ENCODE assay signal across 8 mouse cellular contexts in the genomic region with DNA sequence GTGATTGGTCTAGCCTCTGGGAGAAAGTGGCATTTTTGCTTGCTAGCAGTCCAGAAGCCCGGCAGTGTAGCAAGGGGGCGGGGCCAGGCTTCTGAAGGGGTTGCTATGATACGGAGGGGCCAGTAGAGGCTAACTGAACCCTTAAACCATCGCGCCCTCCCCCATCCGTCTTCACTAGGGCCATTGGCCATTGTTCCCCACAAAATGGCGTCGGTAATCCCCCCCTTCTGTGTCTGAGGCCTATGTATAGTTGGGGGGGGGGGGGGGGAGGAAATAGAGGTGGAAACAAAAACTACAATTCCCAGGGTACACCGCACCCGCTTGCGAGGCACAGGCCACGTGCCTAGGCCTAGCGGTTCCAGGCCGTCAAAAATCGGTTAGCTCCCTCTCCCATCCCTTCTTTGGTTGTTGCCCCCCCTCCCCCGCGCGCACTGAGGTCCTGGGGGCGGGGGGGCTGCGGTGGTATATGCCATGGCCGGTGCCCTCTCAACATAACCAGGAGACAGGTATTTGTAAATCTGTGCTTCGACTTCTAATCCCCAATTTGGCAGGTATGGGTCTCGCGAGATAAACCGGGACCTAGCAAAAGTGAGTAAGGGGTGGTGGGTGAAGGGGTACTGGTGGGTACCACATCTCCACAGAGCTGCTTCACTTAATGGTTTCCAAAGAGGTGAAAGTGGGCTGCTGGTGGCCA. TPM values are rescaled to one million over a fixed set of nuclear protein-coding genes. Genes with fewer than 3 reads are reported as not detected.
DNase-seq lines count a peak whose midpoint lies in the region; ATAC-seq lines count a peak whose summit lies in the region.

No protein-coding gene starts in this region.

- peak; percentile 77 for ATAC-seq in embryonic facial prominence, embryonic 14.5 days (ENCODE audit: low read depth)
- ATAC-seq in heart, embryonic 12.5 days (ENCODE audit: insufficient number of reproducible peaks, low FRiP score) = peak; percentile 73
- ATAC-seq in neural tube, embryonic 14.5 days (ENCODE audit: low read depth) = peak; percentile 81

- H3K9me3 ChIP-seq in embryonic facial prominence, embryonic 14.5 days (ENCODE audit: control insufficient read depth, low read length) = no peaks in the 10 kb centered on the region
- H3K9me3 ChIP-seq in heart, embryonic 12.5 days (replicated peaks) = no peaks in the 10 kb centered on the region
- no peaks in the 10 kb centered on the region for H3K9me3 ChIP-seq in neural tube, embryonic 14.5 days (ENCODE audit: control insufficient read depth, low read length)

- no peaks in the 10 kb centered on the region for H3K4me1 ChIP-seq in embryonic facial prominence, embryonic 14.5 days (ENCODE audit: control insufficient read depth, insufficient read depth, low read length)
- no peaks in the 10 kb centered on the region for H3K4me1 ChIP-seq in heart, embryonic 12.5 days (replicated peaks)
- H3K4me1 ChIP-seq in neural tube, embryonic 14.5 days (ENCODE audit: control insufficient read depth, insufficient read depth, low read length) = no peaks in the 10 kb centered on the region

- DNase-seq in heart, adult 11 months = peak; percentile 88
- DNase-seq in heart, adult 8-10 months (ENCODE audit: low spot score) = no peak
- peak; percentile 85 for DNase-seq in embryonic facial prominence, embryonic 14.5 days (ENCODE audit: low spot score)
- peak; percentile 70 for DNase-seq in kidney, postnatal 10 days
- peak; percentile 20 for DNase-seq in liver
- DNase-seq in thymus, postnatal 36 days = peak; percentile 2 to 23

- peak overlapping the region; percentile 53 for H3K9ac ChIP-seq in embryonic facial prominence, embryonic 14.5 days (ENCODE audit: low read depth, low read length)
- H3K9ac ChIP-seq in heart, embryonic 12.5 days = peak overlapping the region; percentile 43; the same call in 1 of the 2 replicates
- peak overlapping the region; percentile 52 for H3K9ac ChIP-seq in neural tube, embryonic 14.5 days (replicated peaks; ENCODE audit: low read depth, low read length)

- WGBS in embryonic facial prominence, embryonic 14.5 days = 17% methylated on average over 19 of the region's 25 CpGs
- WGBS in heart, embryonic 12.5 days = 21% methylated on average over 23 of the region's 25 CpGs
- whole genome bisulfite sequencing in neural tube, embryonic 14.5 days = 14% methylated on average over 20 of the region's 25 CpGs

- H3K4me2 ChIP-seq in embryonic facial prominence, embryonic 14.5 days (ENCODE audit: low read depth, low read length) = peak overlapping the region; percentile 58
- peak overlapping the region; percentile 68 for H3K4me2 ChIP-seq in heart, embryonic 12.5 days
- peak overlapping the region; percentile 57 for H3K4me2 ChIP-seq in neural tube, embryonic 14.5 days (ENCODE audit: low read depth, low read length)

- H3K27me3 ChIP-seq in embryonic facial prominence, embryonic 14.5 days (replicated peaks; ENCODE audit: control insufficient read depth, insufficient read depth, low read length) = no peaks in the 10 kb centered on the region
- H3K27me3 ChIP-seq in heart, embryonic 12.5 days (replicated peaks) = no peaks in the 10 kb centered on the region
- no peaks in the 10 kb centered on the region for H3K27me3 ChIP-seq in neural tube, embryonic 14.5 days (ENCODE audit: control insufficient read depth, insufficient read depth, low read length)

- peak overlapping the region; percentile 93 for H3K27ac ChIP-seq in embryonic facial prominence, embryonic 14.5 days (replicated peaks; ENCODE audit: low read depth, low read length)
- H3K27ac ChIP-seq in heart, embryonic 12.5 days (ENCODE audit: poor library complexity, severe bottlenecking) = peak overlapping the region; percentile 62
- H3K27ac ChIP-seq in neural tube, embryonic 14.5 days (ENCODE audit: low read depth, low read length) = peak overlapping the region; percentile 92

- no peaks in the 10 kb centered on the region for H3K36me3 ChIP-seq in embryonic facial prominence, embryonic 14.5 days (ENCODE audit: control insufficient read depth, insufficient read depth, low read length)
- no peaks in the 10 kb centered on the region for H3K36me3 ChIP-seq in heart, embryonic 12.5 days
- H3K36me3 ChIP-seq in neural tube, embryonic 14.5 days (ENCODE audit: control insufficient read depth, insufficient read depth, low read length) = no peaks in the 10 kb centered on the region

- H3K4me3 ChIP-seq in embryonic facial prominence, embryonic 14.5 days (ENCODE audit: low read depth, low read length) = peak overlapping the region; percentile 51
- peak overlapping the region; percentile 61 for H3K4me3 ChIP-seq in heart, embryonic 12.5 days
- H3K4me3 ChIP-seq in neural tube, embryonic 14.5 days (ENCODE audit: low read depth, low read length) = peak overlapping the region; percentile 29

RNA-seq across cellular contexts. Expression of gene Wnk3, which starts 29.3 kb away (rescaled TPM):
- total RNA-seq in heart, adult 8-10 months (2022) = under 1 TPM; 0.26 to 0.50 (median 0.41) TPM
- polyA plus RNA-seq in embryonic facial prominence, embryonic 14.5 days (2014; fragmentation: Nextera tagmentation; extraction: Ambion mirVana) = 2.7 and 3.6 TPM in 2 replicates
- polyA plus RNA-seq in heart, embryonic 12.5 days (2016; fragmentation: Nextera tagmentation; extraction: Ambion mirVana) = 2.3 TPM in 2 replicates
- 19.2 and 30.5 TPM in 2 replicates for polyA plus RNA-seq in neural tube, embryonic 14.5 days (2014; fragmentation: Nextera tagmentation; extraction: Ambion mirVana)
